Mouse (Mus musculus) hindbrain, postnatal 0 days (tissue): ENCODE results near the gene Rpap1. TPM values are rescaled to one million over a fixed set of nuclear protein-coding genes. Genes with fewer than 3 reads are reported as not detected.

Experiments
- ATAC-seq: fragments of 200-750 bp; cut with Nextera tagmentation; 2 replicates; pipeline ENCODE4 v1.8.0; 2017; ENCODE audit warnings: mild to moderate bottlenecking, moderate TSS enrichment, moderate library complexity
- DNase-seq: peaks from one replicate; pipeline ENCODE4 v3.0.0-alpha.2; 2015; ENCODE audit warnings: low spot score
- H3K27ac ChIP-seq: fragments of 300-500 bp; sonication (generic); 2 replicates; pipeline ENCODE4 v1.5.1; 2014; ENCODE audit warnings: mild to moderate bottlenecking
- H3K27me3 ChIP-seq: fragments of 300-500 bp; sonication (generic); 2 replicates; pipeline ENCODE4 v1.6.1; 2014; ENCODE audit warnings: low read length, mixed read lengths; ENCODE audit not compliant: insufficient read depth
- H3K36me3 ChIP-seq: fragments of 300-500 bp; sonication (generic); 2 replicates; pipeline ENCODE4 v1.6.1; 2014; ENCODE audit warnings: low read length, mixed read lengths; ENCODE audit not compliant: insufficient read depth
- H3K4me1 ChIP-seq: fragments of 300-500 bp; sonication (generic); 2 replicates; pipeline ENCODE4 v1.6.1; 2014; ENCODE audit warnings: antibody characterized with exemption, low read length, mixed read lengths; ENCODE audit not compliant: insufficient read depth
- H3K4me2 ChIP-seq: fragments of 300-500 bp; sonication (generic); 2 replicates; pipeline ENCODE4 v1.6.1; 2014; ENCODE audit warnings: low read depth, mild to moderate bottlenecking, low read length, moderate library complexity, mixed read lengths
- H3K4me3 ChIP-seq: fragments of 300-500 bp; sonication (generic); 2 replicates; pipeline ENCODE4 v1.5.1; 2014; ENCODE audit warnings: low read length
- H3K9ac ChIP-seq: fragments of 300-500 bp; sonication (generic); replicated peaks from 2 replicates; pipeline ENCODE4 v1.6.1; 2014; ENCODE audit warnings: mild to moderate bottlenecking, low read length, moderate library complexity, mixed read lengths
- H3K9me3 ChIP-seq: fragments of 300-500 bp; sonication (generic); 2 replicates; pipeline ENCODE4 v1.6.1; 2016; ENCODE audit warnings: low read length, mixed read lengths
- CTCF ChIP-seq: IDR thresholded peaks from 2 replicates; pipeline ENCODE4 v1.5.1; 2016; ENCODE audit warnings: antibody characterized with exemption, control low read depth, low read depth
- WGBS: fragments of 180-500 bp; shearing (Covaris S2); extraction: QIAGEN DNeasy Blood & Tissue Kit; methylation state at CpG from one replicate; pipeline ENCODE4 v1.1.7; 2014; 5-methylcytosine and 5-hydroxymethylcytosine counted together
- polyA plus RNA-seq: library from polyadenylated mRNA; unstranded; fragments of >200 nt; fragmentation: Nextera tagmentation; extraction: Ambion mirVana; gene quantifications from 2 replicates; pipeline ENCODE4 v1.2.1, GENCODE M21; 2015
- total RNA-seq: library from RNA; depleted of rRNA; stranded (reverse); fragments of >200 nt; gene quantifications from 2 replicates; pipeline ENCODE4 v1.2.3, GENCODE M21; 2014

Gene Rpap1
- total and polyA plus RNA-seq, 2 experiments from 2014 or later: 11.9 to 19.6 TPM

DNA sequence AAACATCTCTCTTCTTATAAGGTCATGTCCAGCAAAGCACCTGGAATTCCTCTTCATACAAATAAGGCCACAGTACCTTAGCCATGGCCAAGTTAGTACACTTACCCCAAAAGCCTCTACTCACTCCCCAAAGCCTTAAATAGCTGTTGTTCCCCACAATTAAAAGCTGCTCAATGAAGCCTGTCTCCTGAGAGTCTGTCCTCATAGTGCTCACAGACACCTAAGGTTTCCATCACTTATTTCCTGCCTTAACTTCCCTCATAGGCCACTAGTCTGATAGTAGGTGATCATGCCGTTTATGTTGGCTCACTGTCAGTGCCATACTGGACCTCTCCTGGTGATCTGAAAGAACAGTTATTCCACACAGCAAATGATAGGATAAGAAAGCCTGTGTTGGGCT lies 25.1 kb downstream of the Rpap1 start:
- 74% methylated on average over 1 of the region's 1 CpGs for WGBS
- DNase-seq (no peak), ATAC-seq (no peak)
- Histone ChIP-seq H3K27ac (no peak overlapping the region), H3K4me3 (no peak overlapping the region), H3K27me3 (0 out of 2 replicates have a peak, but pooled peaks cover 16% of the 10 kb centered on the region), H3K36me3 (peaks cover 21% of the 10 kb centered on the region), H3K9ac (no peak overlapping the region), H3K9me3 (no peaks in the 10 kb centered on the region), H3K4me1 (peaks cover 4% of the 10 kb centered on the region; the same call in 1 of the 2 replicates), H3K4me2 (no peak overlapping the region)
- TF ChIP-seq CTCF: no peak

GRCm38 (mm10) chr2:119760251-119760650 lies 27.1 kb downstream of the Rpap1 start, which contains the start of gene Ltk:
Gene Ltk, minus strand, starts transcription at chr2:119760431.
- Histone ChIP-seq H3K27me3 (0 out of 2 replicates have a peak, but pooled peaks cover 19% of the 10 kb centered on the region), H3K36me3 (peaks cover 19% of the 10 kb centered on the region)

DNA sequence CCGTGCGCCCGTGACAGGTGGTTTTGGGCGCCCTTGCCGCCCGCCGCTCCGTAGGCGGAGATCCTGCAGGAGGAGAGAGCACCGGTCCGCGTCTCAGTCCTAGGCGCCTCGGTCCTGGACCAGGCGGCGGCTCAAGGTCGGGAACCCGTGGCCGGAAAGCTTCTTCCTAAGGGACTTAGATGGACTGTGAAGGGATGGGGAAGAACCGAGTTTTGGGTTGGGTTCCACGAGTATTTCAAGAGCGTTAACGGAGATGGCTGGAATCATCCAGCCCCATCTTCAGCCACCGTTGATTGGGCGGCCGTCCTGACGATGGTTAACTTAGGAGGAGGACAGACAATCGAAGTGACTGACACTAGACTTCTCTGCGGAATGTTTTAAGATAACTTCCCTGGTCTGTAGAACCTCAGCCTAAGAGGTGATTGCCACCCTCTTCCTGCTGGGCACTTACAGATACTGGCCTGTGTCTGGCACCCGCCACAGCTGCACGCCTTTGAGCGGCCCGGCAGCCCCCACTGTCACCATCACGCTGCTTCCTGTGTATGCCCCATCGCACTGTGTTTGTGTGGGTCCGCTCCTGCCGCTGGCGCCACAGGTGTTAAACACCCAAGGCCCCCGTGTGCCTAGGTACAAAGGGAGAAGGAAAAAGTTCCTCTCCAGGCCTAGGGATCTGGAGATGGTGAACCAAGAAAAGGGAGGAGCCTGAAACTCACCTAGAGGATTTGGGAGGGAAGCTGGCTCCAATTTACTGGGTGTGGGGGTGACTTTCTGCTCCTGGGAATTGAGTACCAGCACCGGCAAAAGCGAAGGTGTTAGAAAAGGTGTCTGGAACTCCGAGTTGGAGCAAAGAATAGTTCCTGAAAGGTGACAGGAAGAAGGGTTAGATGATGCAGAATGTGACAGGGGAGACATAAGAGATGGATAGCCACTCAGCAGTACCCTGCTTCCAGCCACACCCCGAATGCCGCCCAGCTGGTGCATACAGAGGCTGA lies 28.2 kb downstream of the Rpap1 start:
- no peak overlapping the region for H3K27ac ChIP-seq
- peak overlapping the region; percentile 43; the same call in 1 of the 2 replicates for H3K9ac ChIP-seq
- H3K27me3 ChIP-seq: 0 out of 2 replicates have a peak, but pooled peaks cover 19% of the 10 kb centered on the region
- peaks cover 4% of the 10 kb centered on the region; the same call in 1 of the 2 replicates for H3K4me1 ChIP-seq
- no peak for TF ChIP-seq CTCF
- no peak for DNase-seq
- H3K4me2 ChIP-seq: peak overlapping the region; percentile 97
- 9% methylated on average over 37 of the region's 44 CpGs for WGBS
- H3K36me3 ChIP-seq: peaks cover 8% of the 10 kb centered on the region
- peak overlapping the region; percentile 60 for H3K4me3 ChIP-seq
- no peaks in the 10 kb centered on the region for H3K9me3 ChIP-seq
- no peak for ATAC-seq

More at GRCm38 (mm10) chr2:119760251-119760650, 27.1 kb downstream of the Rpap1 start, which contains the start of gene Ltk:
- H3K4me3 ChIP-seq: no peak within 1 kb of the TSS
- no peaks in the 10 kb centered on the region for H3K9me3 ChIP-seq
- WGBS: 26% methylated on average over 9 of the region's 9 CpGs
- no peak within 1 kb of the TSS for H3K9ac ChIP-seq
- ATAC-seq (no peak), DNase-seq (no peak)
- H3K4me2 ChIP-seq: peak within 1 kb of the TSS; percentile 97; the same call in 1 of the 2 replicates
- peaks cover 4% of the 10 kb centered on the region; the same call in 1 of the 2 replicates for H3K4me1 ChIP-seq
- TF ChIP-seq CTCF: no peak
- no peak within 1 kb of the TSS for H3K27ac ChIP-seq

GRCm38 (mm10) chr2:119758101-119758843 lies 29.1 kb downstream of the Rpap1 start:
- DNase-seq (peak; percentile 25), ATAC-seq (peak; percentile 39)
- peaks cover 4% of the 10 kb centered on the region; the same call in 1 of the 2 replicates for H3K4me1 ChIP-seq
- H3K27me3 ChIP-seq: 0 out of 2 replicates have a peak, but pooled peaks cover 19% of the 10 kb centered on the region
- H3K4me3 ChIP-seq: peak overlapping the region; percentile 60
- 1% methylated on average over 51 of the region's 77 CpGs for WGBS
- no peak for TF ChIP-seq CTCF
- H3K9me3 ChIP-seq: no peaks in the 10 kb centered on the region
- peak overlapping the region; percentile 43 for H3K9ac ChIP-seq
- H3K4me2 ChIP-seq: peak overlapping the region; percentile 97
- no peaks in the 10 kb centered on the region for H3K36me3 ChIP-seq
- no peak overlapping the region for H3K27ac ChIP-seq

GRCm38 (mm10) chr2:119757601-119758100 lies 29.7 kb downstream of the Rpap1 start:
- 3% methylated on average over 24 of the region's 31 CpGs for WGBS
- TF ChIP-seq CTCF: no peak
- Histone ChIP-seq H3K9ac (peak overlapping the region; percentile 43), H3K4me1 (peaks cover 4% of the 10 kb centered on the region; the same call in 1 of the 2 replicates), H3K4me3 (peak overlapping the region; percentile 60), H3K4me2 (peak overlapping the region; percentile 97), H3K36me3 (no peaks in the 10 kb centered on the region), H3K27me3 (0 out of 2 replicates have a peak, but pooled peaks cover 19% of the 10 kb centered on the region), H3K27ac (no peak overlapping the region), H3K9me3 (no peaks in the 10 kb centered on the region)
- peak; percentile 31; the same call in 1 of the 2 replicates for ATAC-seq
- no peak for DNase-seq

- no peak overlapping the region for H3K4me2 ChIP-seq
- peaks cover under 1% of the 10 kb centered on the region; the same call in 1 of the 2 replicates for H3K27me3 ChIP-seq
- no peaks in the 10 kb centered on the region for H3K36me3 ChIP-seq
- no peak overlapping the region for H3K9ac ChIP-seq
- DNase-seq (no peak), ATAC-seq (no peak)
- H3K4me3 ChIP-seq: no peak overlapping the region
- WGBS: 79% methylated on average over 13 of the region's 13 CpGs
- TF ChIP-seq CTCF: no peak
- H3K4me1 ChIP-seq: no peaks in the 10 kb centered on the region
- H3K9me3 ChIP-seq: no peaks in the 10 kb centered on the region
- H3K27ac ChIP-seq: no peak overlapping the region
Measured at GRCm38 (mm10) chr2:119749260-119749659, 38.1 kb downstream of the Rpap1 start.
